Mouse (Mus musculus) forebrain, postnatal 0 days (tissue): Measurements from ENCODE around the gene Fbxw21. TPM values are rescaled to one million over a fixed set of nuclear protein-coding genes. Genes with fewer than 3 reads are reported as not detected.

Experiments
- ATAC-seq: fragments of 200-750 bp; cut with Nextera tagmentation; 2 replicates; pipeline ENCODE4 v1.8.0; 2017; ENCODE audit warnings: mild to moderate bottlenecking, moderate library complexity
- DNase-seq: peaks from one replicate; pipeline ENCODE4 v3.0.0-alpha.2; 2015
- H3K27ac ChIP-seq: fragments of 300-500 bp; sonication (generic); 2 replicates; pipeline ENCODE4 v1.5.1; 2014; ENCODE audit warnings: low read depth, mild to moderate bottlenecking, antibody characterized with exemption, low read length, moderate library complexity, mixed read lengths
- H3K27me3 ChIP-seq: fragments of 300-500 bp; sonication (generic); 2 replicates; pipeline ENCODE4 v1.6.1; 2014; ENCODE audit warnings: mild to moderate bottlenecking, low read length, mixed read lengths; ENCODE audit not compliant: insufficient read depth
- H3K36me3 ChIP-seq: fragments of 300-500 bp; sonication (generic); 2 replicates; pipeline ENCODE4 v1.6.1; 2014; ENCODE audit warnings: mild to moderate bottlenecking, moderate library complexity; ENCODE audit not compliant: insufficient read depth
- H3K4me1 ChIP-seq: fragments of 300-500 bp; sonication (generic); 2 replicates; pipeline ENCODE4 v1.6.1; 2014; ENCODE audit warnings: antibody characterized with exemption; ENCODE audit not compliant: insufficient read depth
- H3K4me2 ChIP-seq: fragments of 300-500 bp; sonication (generic); 2 replicates; pipeline ENCODE4 v1.6.1; 2014; ENCODE audit warnings: low read depth, mild to moderate bottlenecking, moderate library complexity
- H3K4me3 ChIP-seq: fragments of 300-500 bp; sonication (generic); 2 replicates; pipeline ENCODE4 v1.5.1; 2014; ENCODE audit warnings: low read depth, low read length, mixed read lengths
- H3K9ac ChIP-seq: fragments of 300-500 bp; sonication (generic); 2 replicates; pipeline ENCODE4 v1.6.1; 2014; ENCODE audit warnings: mild to moderate bottlenecking
- H3K9me3 ChIP-seq: fragments of 300-500 bp; sonication (generic); 2 replicates; pipeline ENCODE4 v1.6.1; 2016; ENCODE audit warnings: low read length
- CTCF ChIP-seq: sonication (generic); IDR thresholded peaks from 2 replicates; pipeline ENCODE4 v1.5.1; 2016; ENCODE audit warnings: antibody characterized with exemption, control low read depth, low read depth
- WGBS: fragments of 180-500 bp; shearing (Covaris S2); extraction: QIAGEN DNeasy Blood & Tissue Kit; methylation state at CpG from one replicate; pipeline ENCODE4 v1.1.7; 2014; 5-methylcytosine and 5-hydroxymethylcytosine counted together
- polyA plus RNA-seq: library from polyadenylated mRNA; unstranded; fragments of >200 nt; fragmentation: Nextera tagmentation; extraction: Ambion mirVana; gene quantifications from 2 replicates; pipeline ENCODE4 v1.2.1, GENCODE M21; 2015
- total RNA-seq: library from RNA; depleted of rRNA; stranded (reverse); fragments of >200 nt; gene quantifications from 2 replicates; pipeline ENCODE4 v1.2.3, GENCODE M21; 2014; rRNA removed

The Fbxw21 gene
- total and polyA plus RNA-seq, 2 experiments from 2014 or later: not detected

DNA sequence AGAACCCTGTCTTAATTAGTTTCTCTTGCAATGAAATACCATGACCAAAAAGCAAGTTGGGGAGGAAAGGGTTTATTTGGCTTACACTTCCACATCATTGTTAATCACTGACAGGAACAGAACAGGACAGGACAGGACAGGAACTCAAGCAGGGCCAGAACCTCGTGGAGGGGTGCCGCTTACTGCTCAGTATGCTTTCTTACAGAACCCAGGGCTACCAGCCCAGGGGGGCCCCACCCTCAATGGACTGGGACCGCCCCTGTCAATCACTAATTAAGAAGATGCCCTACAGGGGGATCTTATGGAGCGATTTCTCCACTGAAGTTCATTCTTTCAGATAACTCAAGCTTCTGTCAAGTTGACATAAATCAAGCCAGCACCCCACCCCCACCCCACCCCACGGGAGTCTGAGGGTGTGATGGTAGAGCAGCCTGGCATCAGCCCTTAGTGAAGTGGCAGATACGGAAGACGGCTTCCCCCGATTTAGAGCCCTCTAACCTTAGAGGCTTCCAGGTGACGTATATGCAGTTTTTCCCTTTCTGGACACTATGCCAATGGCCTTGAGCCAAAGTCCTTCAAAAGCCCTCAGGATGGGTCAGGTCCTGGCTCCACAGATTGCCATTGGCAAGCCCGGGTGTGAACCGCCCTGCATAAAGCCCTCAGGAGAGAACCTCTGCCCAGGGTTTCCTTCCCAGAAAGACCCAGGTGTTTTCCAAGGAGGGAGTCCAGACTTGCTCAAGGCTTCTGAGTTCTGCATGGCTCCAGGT, 67.9 kb downstream of the Fbxw21 start:
- Histone ChIP-seq H3K9me3 (no peaks in the 10 kb centered on the region), H3K4me2 (peak overlapping the region; percentile 83), H3K9ac (peak overlapping the region; percentile 95), H3K4me3 (peak overlapping the region; percentile 71), H3K27me3 (no peaks in the 10 kb centered on the region), H3K27ac (peak overlapping the region; percentile 100), H3K4me1 (peaks cover 35% of the 10 kb centered on the region), H3K36me3 (peaks cover 13% of the 10 kb centered on the region)
- DNase-seq (no peak), ATAC-seq (no peak)
- WGBS: 16% methylated on average over 11 of the region's 11 CpGs
- TF ChIP-seq CTCF: no peak

DNA sequence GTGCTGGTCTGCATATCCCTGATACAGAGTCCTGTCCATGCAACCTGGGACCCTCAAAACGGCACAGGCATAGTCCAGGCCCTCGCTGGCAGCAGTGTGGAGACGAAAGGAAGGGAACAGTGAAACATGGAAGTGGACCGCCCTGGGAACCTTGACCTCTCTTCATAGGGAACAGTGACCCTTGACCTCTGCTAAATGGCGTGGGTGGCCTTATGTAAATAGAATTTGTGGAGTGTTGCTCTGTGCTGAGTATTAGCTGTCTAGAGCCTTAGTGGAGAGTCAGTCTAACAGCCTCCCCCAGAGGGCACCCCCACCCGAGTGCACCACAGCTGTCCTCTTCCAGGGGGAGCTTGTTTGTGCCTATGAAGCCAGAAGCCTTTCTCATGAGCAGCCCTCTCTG, 69.0 kb downstream of the Fbxw21 start:
- ATAC-seq (no peak), DNase-seq (no peak)
- Histone ChIP-seq H3K36me3 (peaks cover 13% of the 10 kb centered on the region), H3K27ac (no peak overlapping the region), H3K4me1 (peaks cover 23% of the 10 kb centered on the region), H3K4me3 (no peak overlapping the region), H3K4me2 (no peak overlapping the region), H3K9me3 (no peaks in the 10 kb centered on the region), H3K9ac (no peak overlapping the region), H3K27me3 (no peaks in the 10 kb centered on the region)
- WGBS: 63% methylated on average over 6 of the region's 6 CpGs
- TF ChIP-seq CTCF: 0 out of 2 replicates have a peak, but pooled peaks have one; percentile 4

DNA sequence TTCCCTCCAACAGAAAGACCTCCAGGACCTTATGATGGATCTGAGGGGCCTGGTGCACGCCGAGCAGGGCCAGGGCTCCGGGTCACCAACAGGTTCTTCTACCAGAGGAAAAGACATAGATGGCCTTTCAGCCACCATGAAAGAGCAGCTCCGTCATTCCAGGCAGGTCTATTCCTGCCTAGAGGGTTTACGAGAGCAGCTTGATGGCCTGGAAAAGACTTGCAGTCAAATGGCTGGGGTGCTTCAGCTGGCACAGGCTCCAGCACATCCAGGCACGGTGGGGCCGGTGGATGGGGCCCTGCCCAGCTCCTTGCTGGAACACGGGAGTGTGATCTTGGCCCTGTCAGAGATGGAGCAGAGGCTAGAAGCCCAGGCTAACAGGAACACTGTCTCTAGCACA, 70.0 kb downstream of the Fbxw21 start:
- no peak overlapping the region for H3K4me2 ChIP-seq
- TF ChIP-seq CTCF: no peak
- H3K9ac ChIP-seq: no peak overlapping the region
- 93% methylated on average over 8 of the region's 8 CpGs for WGBS
- DNase-seq (no peak), ATAC-seq (no peak)
- no peak overlapping the region for H3K4me3 ChIP-seq
- H3K36me3 ChIP-seq: peaks cover 13% of the 10 kb centered on the region
- no peak overlapping the region for H3K27ac ChIP-seq
- peaks cover 13% of the 10 kb centered on the region for H3K4me1 ChIP-seq
- H3K9me3 ChIP-seq: no peaks in the 10 kb centered on the region
- H3K27me3 ChIP-seq: no peaks in the 10 kb centered on the region

DNA sequence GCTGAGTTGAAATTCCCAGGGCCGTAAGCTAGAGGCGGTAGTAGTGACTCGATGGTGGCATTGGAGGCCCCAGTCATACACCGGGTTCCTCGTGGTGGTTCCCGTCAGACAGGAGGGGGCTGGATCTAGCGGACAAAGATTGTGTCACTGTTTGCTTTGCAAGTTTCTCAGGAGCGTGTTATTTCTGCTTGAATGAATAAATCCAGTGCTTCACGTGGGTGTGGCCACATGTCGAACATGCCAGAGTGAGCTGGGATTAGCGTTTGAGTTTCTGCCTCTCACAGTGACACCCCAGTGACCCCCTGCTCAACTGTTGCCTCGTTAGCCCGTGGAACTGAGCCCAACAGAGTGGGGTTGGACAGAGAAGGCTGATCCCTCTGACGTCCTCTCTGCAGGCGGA, 71.4 kb downstream of the Fbxw21 start:
- DNase-seq (no peak), ATAC-seq (no peak)
- Histone ChIP-seq H3K4me2 (no peak overlapping the region), H3K36me3 (peaks cover 13% of the 10 kb centered on the region), H3K4me1 (peaks cover 9% of the 10 kb centered on the region), H3K9ac (no peak overlapping the region), H3K9me3 (no peaks in the 10 kb centered on the region), H3K27me3 (no peaks in the 10 kb centered on the region), H3K27ac (no peak overlapping the region), H3K4me3 (no peak overlapping the region)
- TF ChIP-seq CTCF: no peak
- 16% methylated on average over 15 of the region's 15 CpGs for WGBS

Other genes with a start within 250 kb of the Fbxw21 start
- gene Tmem89, start 247.4 kb downstream of the Fbxw21 start, total RNA-seq: 0.23 and 0.24 TPM in 2 replicates
- 0.20 and 0.33 TPM in 2 replicates for gene Tmem89, start 247.4 kb downstream of the Fbxw21 start, polyA plus RNA-seq
- gene Uqcrc1, start 225.4 kb downstream of the Fbxw21 start, total RNA-seq: 327 and 365 TPM in 2 replicates
- 482 and 490 TPM in 2 replicates for gene Uqcrc1, start 225.4 kb downstream of the Fbxw21 start, polyA plus RNA-seq
- 2.7 and 5.4 TPM in 2 replicates for gene Col7a1, start 208.5 kb downstream of the Fbxw21 start, total RNA-seq
- gene Col7a1, start 208.5 kb downstream of the Fbxw21 start, polyA plus RNA-seq: 1.3 and 1.6 TPM in 2 replicates
- 0.23 TPM in 1 of 2 replicates, not detected in the other for gene Ucn2, start 176.0 kb downstream of the Fbxw21 start, total RNA-seq
- gene Ucn2, start 176.0 kb downstream of the Fbxw21 start, polyA plus RNA-seq: not detected in 2 replicates
- 27.1 and 46.4 TPM in 2 replicates for gene Pfkfb4, start 170.3 kb downstream of the Fbxw21 start, total RNA-seq
- 16.6 and 21.7 TPM in 2 replicates for gene Pfkfb4, start 170.3 kb downstream of the Fbxw21 start, polyA plus RNA-seq
- gene Shisa5, start 123.5 kb downstream of the Fbxw21 start, total RNA-seq: 66.2 and 68.4 TPM in 2 replicates
- 75.9 and 77.3 TPM in 2 replicates for gene Shisa5, start 123.5 kb downstream of the Fbxw21 start, polyA plus RNA-seq
- gene Trex1, start 102.3 kb downstream of the Fbxw21 start, total RNA-seq: 22.5 and 25.3 TPM in 2 replicates
- 16.5 and 20.3 TPM in 2 replicates for gene Trex1, start 102.3 kb downstream of the Fbxw21 start, polyA plus RNA-seq
- 45.2 and 46.1 TPM in 2 replicates for gene Atrip, start 87.9 kb downstream of the Fbxw21 start, total RNA-seq
- 34.6 and 34.8 TPM in 2 replicates for gene Atrip, start 87.9 kb downstream of the Fbxw21 start, polyA plus RNA-seq
- gene Ccdc51, start 79.5 kb downstream of the Fbxw21 start, total RNA-seq: 12.2 and 12.9 TPM in 2 replicates
- 6.4 and 7.2 TPM in 2 replicates for gene Ccdc51, start 79.5 kb downstream of the Fbxw21 start, polyA plus RNA-seq
- gene Tma7, start 79.5 kb downstream of the Fbxw21 start, total RNA-seq: 177 and 216 TPM in 2 replicates
- gene Tma7, start 79.5 kb downstream of the Fbxw21 start, polyA plus RNA-seq: 695 and 816 TPM in 2 replicates
- gene Plxnb1, start 66.7 kb downstream of the Fbxw21 start, total RNA-seq: 56.3 and 78.2 TPM in 2 replicates
- 7.3 and 10.2 TPM in 2 replicates for gene Plxnb1, start 66.7 kb downstream of the Fbxw21 start, polyA plus RNA-seq
- 0.24 TPM in 1 of 2 replicates, not detected in the other for gene Fbxw13, start 33.9 kb upstream of the Fbxw21 start, total RNA-seq
- gene Fbxw13, start 33.9 kb upstream of the Fbxw21 start, polyA plus RNA-seq: 0.19 and 0.24 TPM in 2 replicates
- gene Fbxw20, start 72.7 kb upstream of the Fbxw21 start, total RNA-seq: not detected in 2 replicates
- not detected in 2 replicates for gene Fbxw20, start 72.7 kb upstream of the Fbxw21 start, polyA plus RNA-seq
- not detected in 2 replicates for gene Fbxw14, start 125.6 kb upstream of the Fbxw21 start, total RNA-seq
- gene Fbxw14, start 125.6 kb upstream of the Fbxw21 start, polyA plus RNA-seq: not detected in 2 replicates
- not detected in 2 replicates for gene Fbxw28, start 177.6 kb upstream of the Fbxw21 start, total RNA-seq
- gene Fbxw28, start 177.6 kb upstream of the Fbxw21 start, polyA plus RNA-seq: not detected in 2 replicates
- gene Fbxw22, start 242.3 kb upstream of the Fbxw21 start, total RNA-seq: not detected in 2 replicates
- gene Fbxw22, start 242.3 kb upstream of the Fbxw21 start, polyA plus RNA-seq: not detected in 2 replicates